Mouse (Mus musculus) kidney, adult 18-20 months (tissue): ENCODE measurements around the gene Uty.

Source experiments
- DNase-seq: peaks from one replicate; pipeline ENCODE4 v3.0.0; 2021

The Uty gene

GRCm38 (mm10) chrY:1245426-1245863 lies at the start of gene Uty:
Gene Uty (minus strand): TSS chrY:1245759.
- no peak for DNase-seq

- DNase-seq, result no peak
These were observed 48.1 kb upstream of the Uty start for GRCm38 (mm10) chrY:1293708-1294107.

GRCm38 (mm10) chrY:1286171-1286795 lies 40.7 kb upstream of the Uty start, which contains the start of gene Ddx3y:
Gene Ddx3y (minus strand): TSS chrY:1286629.
- DNase-seq, result no peak

- DNase-seq, result no peak
These were observed 40.2 kb upstream of the Uty start for GRCm38 (mm10) chrY:1285735-1286134.

- no peak for DNase-seq
These were observed 558 bp upstream of the Uty start for GRCm38 (mm10) chrY:1246117-1246516.

- no peak for DNase-seq
These were observed 619 bp downstream of the Uty start for GRCm38 (mm10) chrY:1244940-1245339.

- DNase-seq, result no peak
These were observed 1.1 kb downstream of the Uty start for GRCm38 (mm10) chrY:1244421-1244820.

- DNase-seq, result no peak
These were observed 25.6 kb downstream of the Uty start for GRCm38 (mm10) chrY:1220001-1220400.

GRCm38 (mm10) chrY:1178476-1178875 lies 67.1 kb downstream of the Uty start:
- DNase-seq, result no peak

GRCm38 (mm10) chrY:1163054-1163453 lies 82.5 kb downstream of the Uty start:
- no peak for DNase-seq

- DNase-seq, result no peak
These were observed 129.4 kb downstream of the Uty start for GRCm38 (mm10) chrY:1116153-1116552.

- DNase-seq, result no peak
These were observed 131.5 kb downstream of the Uty start for GRCm38 (mm10) chrY:1114016-1114415.
